Mouse (Mus musculus) CH12.LX (cell line): ENCODE results near the gene Dync2h1. TPM values are rescaled to one million over a fixed set of nuclear protein-coding genes. Genes with fewer than 3 reads are reported as not detected.
"Not testable (repeated sequence)": the region's sequence is repeated elsewhere in the genome, so short reads cannot be mapped to it uniquely, and the experiment has no call there.

Source experiments
- DNase-seq: peaks from one replicate; pipeline ENCODE4 v3.0.0-alpha.2; 2013; ENCODE audit errors: extremely low read depth
- H3K27ac ChIP-seq: 2 replicates; pipeline ENCODE4 v1.5.1; 2012; ENCODE audit warnings: low read depth, mild to moderate bottlenecking, control low read depth, moderate library complexity; ENCODE audit not compliant: insufficient read depth
- H3K27me3 ChIP-seq: replicated peaks from 2 replicates; pipeline ENCODE3; 2012; ENCODE audit warnings: inconsistent platforms
- H3K36me3 ChIP-seq, 2 experiments: replicated peaks in 1 of 2; 2 replicates each; pipeline versions ENCODE3 to v1.6.1; 2012; ENCODE audit warnings: inconsistent platforms in 1 of 2, low read length in 1 of 2, mild to moderate bottlenecking in 1 of 2, mixed read lengths in 1 of 2, moderate library complexity in 1 of 2; ENCODE audit not compliant: control insufficient read depth in 1 of 2, insufficient read depth in 1 of 2
- H3K4me1 ChIP-seq, 2 experiments: 2 replicates each; pipeline ENCODE4 v1.6.1; 2012; ENCODE audit warnings: inconsistent platforms in 1 of 2, moderate library complexity in 1 of 2; ENCODE audit not compliant: insufficient read depth in 2 of 2, control insufficient read depth in 1 of 2
- H3K4me2 ChIP-seq: 2 replicates; pipeline ENCODE4 v1.6.1; 2012; ENCODE audit warnings: low read depth, mild to moderate bottlenecking, control low read depth; ENCODE audit not compliant: poor library complexity, insufficient read depth, severe bottlenecking
- H3K4me3 ChIP-seq, 3 experiments: fragments of 150-350 bp in 1 of 3; sonication (generic) in 1 of 3; replicated peaks in 1 of 3; 2 replicates each; pipeline versions ENCODE3 to v1.5.1; 2011 to 2012; ENCODE audit warnings: low read depth in 2 of 3, low read length in 2 of 3, mild to moderate bottlenecking in 2 of 3, moderate library complexity in 2 of 3, control low read depth in 1 of 3, improper control_type of control experiment in 1 of 3, inconsistent platforms in 1 of 3, mixed read lengths in 1 of 3; ENCODE audit not compliant: poor library complexity in 1 of 3
- H3K79me2 ChIP-seq: replicated peaks from 2 replicates; pipeline ENCODE4 v1.6.1; 2012; ENCODE audit warnings: mild to moderate bottlenecking, moderate library complexity; ENCODE audit not compliant: control insufficient read depth, poor library complexity, insufficient read depth, severe bottlenecking; ENCODE audit errors: extremely low read depth
- H3K9ac ChIP-seq: 2 replicates; pipeline ENCODE4 v1.6.1; 2012; ENCODE audit warnings: low read depth, mild to moderate bottlenecking, control low read depth, moderate library complexity; ENCODE audit not compliant: insufficient read depth
- H3K9me3 ChIP-seq: replicated peaks from 2 replicates; pipeline ENCODE3; 2012; ENCODE audit warnings: low read length, inconsistent platforms, mixed read lengths
- BHLHE40 ChIP-seq: IDR thresholded peaks from 2 replicates; pipeline ENCODE4 v1.6.1; 2011; ENCODE audit warnings: mild to moderate bottlenecking, low read depth, low read length, improper control_type of control experiment
- CHD1 ChIP-seq: IDR thresholded peaks from 2 replicates; pipeline ENCODE4 v1.6.1; 2012; ENCODE audit warnings: low read depth, low read length, improper control_type of control experiment, inconsistent platforms
- E2F4 ChIP-seq: IDR thresholded peaks from 2 replicates; pipeline ENCODE4 v1.6.1; 2011; ENCODE audit warnings: low read depth, low read length, improper control_type of control experiment; ENCODE audit not compliant: insufficient replicate concordance
- ELF1 ChIP-seq: IDR thresholded peaks from 2 replicates; pipeline ENCODE4 v1.6.1; 2014; ENCODE audit warnings: low read depth, mild to moderate bottlenecking, inconsistent platforms, low read length, improper control_type of control experiment
- EP300 ChIP-seq: IDR thresholded peaks from 2 replicates; pipeline ENCODE4 v1.6.1; 2011; ENCODE audit warnings: low read length, improper control_type of control experiment
- GABPA ChIP-seq: IDR thresholded peaks from 2 replicates; pipeline ENCODE4 v1.6.1; 2012; ENCODE audit warnings: low read depth, low read length, improper control_type of control experiment, inconsistent platforms; ENCODE audit not compliant: insufficient replicate concordance
- JUN ChIP-seq: IDR thresholded peaks from 2 replicates; pipeline ENCODE4 v1.6.1; 2011; ENCODE audit warnings: low read depth, mild to moderate bottlenecking, low read length, improper control_type of control experiment, moderate library complexity; ENCODE audit not compliant: insufficient read depth
- JUND ChIP-seq: conservative IDR thresholded peaks from 2 replicates; pipeline ENCODE4 v1.6.1; 2011; ENCODE audit warnings: low read depth, low read length, improper control_type of control experiment
- MAFK ChIP-seq: IDR thresholded peaks from 2 replicates; pipeline ENCODE4 v1.6.1; 2011; ENCODE audit warnings: low read length, improper control_type of control experiment; ENCODE audit not compliant: insufficient replicate concordance
- MAX ChIP-seq: IDR thresholded peaks from 2 replicates; pipeline ENCODE4 v1.6.1; 2011; ENCODE audit warnings: low read length, improper control_type of control experiment
- MYC ChIP-seq: IDR thresholded peaks from 2 replicates; pipeline ENCODE4 v1.6.1; 2011; ENCODE audit warnings: low read depth, mild to moderate bottlenecking, improper control_type of control experiment, low read length
- NELFE ChIP-seq: IDR thresholded peaks from 2 replicates; pipeline ENCODE4 v1.6.1; 2011; ENCODE audit warnings: low read depth, low read length, improper control_type of control experiment
- NRF1 ChIP-seq: IDR thresholded peaks from 2 replicates; pipeline ENCODE4 v1.6.1; 2014; ENCODE audit warnings: low read depth, mild to moderate bottlenecking, inconsistent platforms, low read length, improper control_type of control experiment, moderate library complexity
- PAX5 ChIP-seq: IDR thresholded peaks from 2 replicates; pipeline ENCODE4 v1.6.1; 2012; ENCODE audit warnings: low read length, inconsistent platforms, mixed read lengths
- POLR2A ChIP-seq: IDR thresholded peaks from 2 replicates; pipeline ENCODE4 v1.6.1; 2011; ENCODE audit warnings: low read depth, mild to moderate bottlenecking, improper control_type of control experiment, low read length
- POLR2AphosphoS2 ChIP-seq: IDR thresholded peaks from 2 replicates; pipeline ENCODE4 v1.6.1; 2011; ENCODE audit warnings: low read depth, low read length, improper control_type of control experiment
- RAD21 ChIP-seq: IDR thresholded peaks from 2 replicates; pipeline ENCODE4 v1.6.1; 2011; ENCODE audit warnings: low read depth, mild to moderate bottlenecking, low read length, improper control_type of control experiment, moderate library complexity
- SIN3A ChIP-seq: IDR thresholded peaks from 2 replicates; pipeline ENCODE4 v1.6.1; 2012; ENCODE audit warnings: low read length, improper control_type of control experiment, inconsistent platforms
- UBTF ChIP-seq: IDR thresholded peaks from 2 replicates; pipeline ENCODE4 v1.6.1; 2012; ENCODE audit warnings: low read depth, mild to moderate bottlenecking, inconsistent platforms, low read length, improper control_type of control experiment, moderate library complexity
- ZNF384 ChIP-seq: IDR thresholded peaks from 2 replicates; pipeline ENCODE4 v1.6.1; 2012; ENCODE audit warnings: low read depth, low read length, improper control_type of control experiment, inconsistent platforms
- dilution Hi-C: fragments of 300-500 bp; cut with MboI; formaldehyde crosslinking; loops from 2 replicates; pipeline ENCODE4 v1.14.3; 2020; ENCODE audit warnings: low sequenced_read_pairs; ENCODE audit not compliant: extremely low pct_unique_long_range_greater_than_20kb, extremely low pct_ligation_motif_present
- in situ Hi-C: fragments of 300-500 bp; cut with MboI; formaldehyde crosslinking; loops from 3 replicates; pipeline ENCODE4 v1.14.3; 2019; ENCODE audit warnings: low sequenced_read_pairs, low pct_ligation_motif_present, low pct_unique_long_range_greater_than_20kb, mixed read lengths
- polyA plus RNA-seq: library from polyadenylated mRNA; unstranded; fragments of >175 nt; gene quantifications from 2 replicates; pipeline ENCODE4 v1.2.1, GENCODE M21; 2012; ENCODE audit warnings: low read depth; ENCODE audit not compliant: insufficient read length
- total RNA-seq, 2 experiments: library from RNA; depleted of rRNA; stranded (reverse); fragments of 300-350 nt in 1 of 2; fragments of >200 nt in 1 of 2; gene quantifications; 2 replicates each; pipeline ENCODE4 v1.2.3; 2012 to 2014

Gene Dync2h1
- total and polyA plus RNA-seq, 3 experiments, result 2.9 to 4.9 (median 4.0) TPM

DNA sequence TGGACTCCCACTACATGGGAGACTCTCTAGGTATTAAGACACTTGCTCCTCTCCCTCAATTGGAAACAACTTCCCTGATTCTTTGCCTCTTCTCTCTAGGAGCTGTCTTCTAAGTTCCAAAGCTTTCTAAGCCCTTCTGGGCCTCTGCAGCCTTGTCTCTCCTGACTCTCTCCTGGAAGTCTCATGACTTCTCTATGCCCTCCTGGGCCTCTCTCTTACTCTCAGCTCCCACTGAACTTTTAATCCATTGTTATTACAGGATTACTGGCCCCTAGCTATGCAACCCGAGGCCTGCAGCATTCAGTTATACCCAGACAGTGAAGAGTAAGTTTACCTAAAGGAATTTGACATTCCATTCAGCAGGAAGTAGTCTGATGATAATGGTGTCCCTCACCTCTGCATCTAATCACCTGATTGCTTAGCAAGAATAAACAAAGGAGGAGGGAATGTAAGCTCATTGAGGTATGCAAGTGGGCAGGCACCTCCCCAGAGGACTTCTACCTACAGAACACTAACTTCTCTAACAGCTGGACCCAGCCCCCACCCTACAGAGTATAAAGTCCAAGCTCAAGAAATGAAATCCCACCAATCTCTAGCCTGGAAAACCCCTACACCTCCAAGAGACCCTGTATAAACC, 256.7 kb downstream of the Dync2h1 start:
- dilution Hi-C loops, result no loop called here

DNA sequence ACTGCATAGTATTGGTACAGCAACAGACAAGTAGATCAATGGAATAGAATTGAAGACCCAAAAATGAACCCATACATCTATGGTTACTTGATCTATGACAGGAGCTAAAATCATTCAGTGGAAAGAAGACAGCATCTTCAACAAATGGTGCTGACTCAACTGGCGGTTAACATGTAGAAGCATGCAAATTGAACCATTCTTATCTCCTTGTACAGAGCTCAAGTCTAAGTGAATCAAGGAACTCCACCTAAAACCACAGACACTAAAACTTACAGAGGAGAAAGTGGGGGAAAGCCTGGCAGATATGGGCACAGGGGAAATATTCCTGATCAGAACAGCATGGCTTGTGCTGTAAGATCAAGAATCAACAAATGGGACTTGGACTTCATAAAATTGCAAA, 270.8 kb downstream of the Dync2h1 start:
- dilution Hi-C loops (no loop called here), in situ Hi-C loops (no loop called here)
- no peak overlapping the region for H3K4me3 ChIP-seq
- no peak for DNase-seq
- H3K9me3 ChIP-seq, result no peaks in the 10 kb centered on the region
- H3K27me3 ChIP-seq, result no peaks in the 10 kb centered on the region
- H3K4me2 ChIP-seq, result no peak overlapping the region
- TF ChIP-seq ELF1 (no peak), NRF1 (no peak)
- no peaks in the 10 kb centered on the region for H3K4me1 ChIP-seq
- H3K36me3 ChIP-seq, result no peaks in the 10 kb centered on the region
- no peak overlapping the region for H3K9ac ChIP-seq
- H3K79me2 ChIP-seq, result no peaks in the 10 kb centered on the region
- no peak overlapping the region for H3K27ac ChIP-seq

More for the DNA sequence above, 256.7 kb downstream of the Dync2h1 start:
- H3K79me2 ChIP-seq, result no peaks in the 10 kb centered on the region
- no peak overlapping the region for H3K27ac ChIP-seq
- no peak for DNase-seq
- no peaks in the 10 kb centered on the region for H3K9me3 ChIP-seq
- H3K4me2 ChIP-seq, result no peak overlapping the region
- in situ Hi-C loops, result no loop called here
- no peak overlapping the region for H3K9ac ChIP-seq
- TF ChIP-seq JUN, result no peak
- H3K27me3 ChIP-seq, result no peaks in the 10 kb centered on the region
- H3K4me3 ChIP-seq, result no peak overlapping the region
- no peaks in the 10 kb centered on the region for H3K4me1 ChIP-seq
- peaks cover 0 to 4% of the 10 kb centered on the region in 2 experiments for H3K36me3 ChIP-seq

DNA sequence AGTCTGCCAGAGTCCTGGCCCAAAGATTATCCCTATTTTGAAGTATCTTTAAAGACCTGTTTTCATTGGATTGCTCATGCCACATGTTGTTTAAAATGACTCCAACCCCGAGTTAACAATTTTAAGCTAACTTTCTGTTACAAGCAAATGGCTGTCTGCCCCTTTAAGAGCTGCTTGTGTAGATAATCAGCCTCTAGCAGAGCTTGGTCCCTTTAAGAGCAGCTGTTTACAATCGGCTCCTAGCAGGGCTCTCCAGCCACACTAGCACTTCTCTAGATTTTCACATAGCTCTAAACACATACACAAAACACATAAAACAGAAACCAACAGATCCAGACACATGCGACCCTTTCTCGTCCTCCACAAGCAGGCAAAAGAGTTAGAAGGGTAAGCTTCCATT, 273.7 kb downstream of the Dync2h1 start:
- dilution Hi-C loops, in situ Hi-C loops, H3K79me2 ChIP-seq, H3K9me3 ChIP-seq, H3K9ac ChIP-seq, H3K4me2 ChIP-seq, H3K4me3 ChIP-seq, H3K27ac ChIP-seq, DNase-seq, H3K36me3 ChIP-seq, H3K27me3 ChIP-seq, H3K4me1 ChIP-seq: not testable (repeated sequence)

DNA sequence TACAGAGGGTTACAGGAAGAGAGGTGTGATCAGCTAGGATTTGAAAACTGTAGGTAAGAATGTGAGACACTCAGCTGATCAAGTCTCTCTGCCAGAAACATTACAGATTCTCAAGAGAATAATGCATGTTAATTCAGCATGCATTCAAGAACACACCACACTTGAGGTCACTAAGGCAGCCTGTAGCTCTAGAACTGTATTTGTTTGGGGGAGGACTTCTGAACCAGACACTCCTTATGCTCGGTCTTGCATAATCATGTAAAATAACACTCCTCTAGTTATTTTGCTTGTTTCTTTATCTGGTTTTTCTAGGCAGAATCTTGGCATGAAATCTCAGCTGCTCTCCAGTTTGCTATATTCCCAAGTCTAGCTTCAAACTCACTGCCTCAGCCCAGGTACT, 282.6 kb downstream of the Dync2h1 start:
- dilution Hi-C loops, result no loop called here
- in situ Hi-C loops, result no loop called here
- no peak for DNase-seq

More for the DNA sequence above, 282.6 kb downstream of the Dync2h1 start:
- Histone ChIP-seq H3K27me3 (no peaks in the 10 kb centered on the region), H3K4me3 (no peak overlapping the region), H3K4me2 (no peak overlapping the region), H3K9me3 (no peaks in the 10 kb centered on the region), H3K4me1 (no peaks in the 10 kb centered on the region), H3K27ac (no peak overlapping the region), H3K9ac (no peak overlapping the region), H3K36me3 (no peaks in the 10 kb centered on the region), H3K79me2 (no peaks in the 10 kb centered on the region)
- TF ChIP-seq ELF1 (no peak), EP300 (no peak), MYC (no peak), SIN3A (no peak), CHD1 (no peak), POLR2AphosphoS2 (no peak), BHLHE40 (no peak), ZNF384 (no peak), GABPA (no peak), RAD21 (no peak), POLR2A (no peak), PAX5 (no peak), MAX (no peak), NELFE (no peak), UBTF (no peak), MAFK (no peak), JUND (no peak), E2F4 (no peak)
